Mouse (Mus musculus) ovary, postnatal 10 days (tissue): ENCODE data around the gene Naa35.

Source experiments
- DNase-seq: peaks from one replicate; pipeline ENCODE4 v3.0.0; 2022; ENCODE audit warnings: low spot score

Gene Naa35

DNA sequence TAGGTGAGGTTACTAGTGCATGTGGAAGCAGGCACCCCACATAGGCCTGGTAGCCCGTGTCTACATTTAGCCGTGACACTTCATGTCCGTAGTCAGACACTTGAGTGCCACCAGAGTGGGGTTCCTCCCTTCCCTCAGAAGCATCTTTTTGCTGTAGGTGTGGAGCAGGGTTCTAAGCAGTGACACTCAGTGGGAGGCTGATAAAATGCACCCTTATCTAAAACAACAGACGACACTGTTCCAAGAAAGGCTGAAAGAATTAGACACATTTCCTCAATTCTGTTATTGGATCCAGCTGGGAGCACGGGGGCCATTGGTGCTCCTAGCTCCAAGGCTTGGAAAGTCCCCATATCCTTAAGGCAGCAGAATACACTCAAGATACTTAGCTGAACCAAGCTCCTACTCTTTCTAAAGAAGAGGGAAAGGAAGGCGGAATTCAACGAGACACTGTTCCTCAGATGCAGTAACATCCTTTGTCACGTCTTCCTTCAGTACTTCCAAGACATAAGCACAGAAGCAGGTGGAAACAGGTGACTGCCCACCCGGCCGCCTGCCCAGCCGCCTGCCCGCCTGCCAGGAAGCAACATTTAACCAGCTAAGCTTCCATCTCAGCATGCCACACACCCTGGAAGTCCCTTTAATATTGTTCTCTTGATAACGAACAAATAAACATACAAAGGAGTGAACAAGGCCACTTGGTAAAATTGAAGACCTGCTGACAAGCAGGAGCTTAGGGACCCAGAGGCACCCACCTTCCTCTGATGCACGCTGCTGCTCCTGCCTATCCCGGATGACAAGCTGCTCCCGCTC, 54.5 kb downstream of the Naa35 start:
- DNase-seq = no peak

DNA sequence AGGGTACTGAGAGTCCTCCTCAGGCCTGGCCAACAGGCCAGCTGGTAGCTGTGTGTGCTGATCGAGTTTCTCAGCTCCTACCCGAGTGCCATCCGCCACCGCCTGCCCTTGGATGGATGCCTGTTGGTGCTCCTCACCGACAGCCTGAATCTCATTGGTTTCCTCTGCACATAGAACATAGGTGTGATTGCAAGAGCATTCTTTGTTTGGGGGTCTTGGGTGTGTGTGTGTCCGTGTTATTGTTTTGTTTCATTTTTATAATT, 55.0 kb downstream of the Naa35 start:
- DNase-seq = no peak

DNA sequence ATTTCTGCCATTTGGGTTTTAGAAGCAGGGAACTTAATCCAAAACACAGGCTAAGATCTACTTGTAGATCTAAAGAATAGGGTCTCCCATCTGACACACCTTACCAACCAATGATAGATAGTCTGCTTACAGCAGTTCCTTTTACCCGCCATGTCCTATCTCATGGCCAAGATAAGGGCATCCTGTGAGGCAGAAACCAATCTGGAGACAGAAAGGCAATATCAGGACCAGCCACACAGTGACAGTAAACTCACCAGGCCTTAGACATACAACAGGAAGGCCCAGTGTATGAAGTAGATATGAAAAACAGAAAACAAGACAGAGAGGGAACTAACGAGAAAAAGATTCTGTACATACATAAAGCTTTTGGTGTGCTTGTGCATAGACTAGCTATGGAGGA, 57.8 kb downstream of the Naa35 start:
- no peak for DNase-seq

DNA sequence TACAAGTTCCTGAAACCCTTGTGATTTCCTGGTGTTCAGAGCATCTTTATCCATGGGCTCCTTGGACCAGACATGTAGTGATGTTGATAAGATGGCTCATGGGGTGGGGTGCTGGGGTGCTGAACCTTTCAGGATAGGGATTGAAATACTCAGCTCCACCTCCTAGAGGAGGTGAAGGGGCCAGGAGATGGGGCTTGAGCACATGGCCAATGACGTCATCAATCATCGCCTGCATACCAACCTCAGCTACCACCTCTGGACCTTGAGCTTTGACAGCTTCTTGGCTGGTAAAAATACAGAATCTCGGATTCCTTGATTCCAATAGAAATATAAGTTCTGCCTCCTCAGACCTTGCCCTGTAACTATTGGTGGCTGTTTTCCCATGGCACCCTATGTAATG, 60.4 kb downstream of the Naa35 start:
- no peak for DNase-seq

DNA sequence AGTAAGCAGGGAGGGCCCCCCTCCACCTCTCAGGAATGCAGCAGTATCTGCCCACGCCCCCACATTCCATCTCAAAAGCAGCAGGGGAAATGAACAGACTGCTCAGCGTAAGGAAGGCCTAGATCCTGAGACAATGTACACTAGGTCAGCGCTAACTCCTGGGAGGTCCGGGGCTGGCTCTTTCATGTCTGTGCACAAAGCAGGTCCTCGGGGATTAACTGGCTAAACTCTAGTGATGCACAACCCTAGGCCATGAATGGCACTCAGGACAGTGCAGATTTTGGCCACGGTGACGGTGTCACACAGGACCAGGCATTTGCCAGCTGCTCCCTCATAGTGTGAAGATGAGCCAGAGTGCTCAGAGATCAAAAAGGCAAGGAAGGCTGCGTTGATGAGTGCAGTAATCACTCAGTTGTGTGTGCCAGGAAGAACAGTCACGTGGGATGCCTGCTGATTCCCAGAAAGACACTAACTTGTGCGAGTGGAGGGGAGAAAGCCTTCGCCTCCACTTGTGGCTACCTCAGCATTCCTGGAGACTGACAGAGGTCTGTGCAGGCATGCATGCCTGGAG, 61.7 kb downstream of the Naa35 start:
- no peak for DNase-seq

DNA sequence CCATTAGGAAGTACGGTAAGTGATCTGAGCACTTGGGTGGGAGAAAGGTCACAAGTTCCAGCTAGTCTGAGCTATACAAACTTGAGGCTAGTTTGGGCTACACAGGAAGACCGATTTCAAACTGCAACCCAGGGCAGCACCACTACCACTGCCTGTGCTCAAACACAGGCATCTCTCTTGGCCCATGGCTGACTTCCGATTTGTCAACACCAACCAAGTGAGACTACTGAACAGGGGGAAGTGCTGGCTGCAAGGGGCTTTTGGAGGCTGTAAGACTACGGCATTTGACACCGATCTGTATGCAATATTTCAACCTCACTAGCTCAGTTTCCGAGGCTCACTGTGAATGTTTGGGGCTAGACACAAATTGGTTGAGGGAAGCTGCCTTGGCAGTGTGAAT, 62.4 kb downstream of the Naa35 start:
- no peak for DNase-seq

DNA sequence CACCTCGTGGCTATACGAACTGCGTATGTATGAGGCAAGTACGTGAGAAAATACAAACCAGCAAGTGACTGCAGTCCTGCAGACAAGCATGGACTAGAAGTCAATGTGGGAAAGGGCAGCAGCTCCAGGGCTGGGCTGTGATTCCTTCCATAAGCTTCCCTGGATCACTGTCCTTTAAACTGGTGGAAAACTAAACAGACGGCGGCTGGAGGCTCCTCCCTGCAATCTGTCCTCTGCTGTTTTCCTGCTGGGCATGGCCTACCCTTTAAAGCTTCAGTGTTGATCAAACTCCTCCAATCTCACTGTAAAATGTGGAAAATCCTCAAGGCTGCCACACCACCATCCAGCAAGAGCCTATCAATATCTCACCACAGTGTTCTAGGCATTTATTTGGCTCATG, 63.5 kb downstream of the Naa35 start:
- DNase-seq = no peak

DNA sequence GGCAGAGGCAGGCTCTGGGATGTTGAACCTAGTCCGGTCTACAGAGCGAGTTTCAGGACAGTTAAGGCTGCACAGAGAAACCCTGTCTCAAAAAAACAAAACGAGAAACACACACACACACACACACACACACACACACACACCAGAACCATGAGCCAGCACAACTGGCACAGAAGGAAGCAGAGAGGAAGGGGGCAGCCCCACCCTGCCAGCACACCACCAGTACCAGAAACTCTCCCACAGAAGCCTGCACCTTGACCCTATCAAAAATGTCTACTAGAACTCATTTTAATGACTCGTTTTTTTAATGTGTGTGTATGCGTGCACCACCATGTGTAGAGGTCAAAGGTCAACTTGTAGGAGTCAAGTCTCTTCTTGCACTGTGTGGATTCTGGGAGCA, 64.7 kb downstream of the Naa35 start:
- DNase-seq = no peak

DNA sequence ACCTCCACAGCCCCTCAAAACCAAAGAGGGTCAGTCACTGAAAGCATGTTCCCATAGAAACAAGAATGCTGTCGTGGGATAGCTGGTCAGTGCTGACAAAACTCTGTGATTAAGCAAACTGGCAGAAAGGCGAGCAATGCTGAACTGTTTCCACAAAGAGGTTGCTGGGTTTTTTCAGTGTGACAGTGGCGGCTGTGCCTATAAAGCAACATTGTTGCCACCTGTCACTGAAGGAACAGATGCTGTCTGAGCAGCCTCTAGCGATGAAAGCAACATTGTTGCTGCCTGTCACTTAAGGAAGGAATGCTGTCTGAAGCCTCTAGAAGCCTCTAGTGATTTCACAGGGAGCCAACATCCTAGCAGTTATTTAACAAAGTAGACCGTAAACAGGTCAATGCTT, 67.6 kb downstream of the Naa35 start:
- no peak for DNase-seq

DNA sequence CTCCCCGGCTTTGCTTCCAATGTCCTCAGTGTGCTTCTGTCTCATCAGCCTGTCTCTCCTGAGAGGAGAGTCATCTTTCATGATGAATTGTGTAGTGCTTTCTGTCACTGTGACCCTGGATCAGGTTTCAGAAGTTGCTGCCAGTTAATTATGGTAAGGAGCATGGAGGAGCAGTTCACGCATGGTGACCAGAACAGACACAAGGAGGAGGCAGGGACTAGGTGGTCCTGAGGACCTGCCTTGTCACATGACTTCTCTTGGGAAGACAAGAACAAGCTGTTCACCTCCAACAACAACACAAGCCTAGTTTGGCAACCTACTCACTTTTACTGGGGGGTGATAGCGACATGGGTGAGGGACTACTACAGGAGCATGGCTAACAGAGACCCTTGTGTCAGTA, 68.1 kb downstream of the Naa35 start:
- no peak for DNase-seq

DNA sequence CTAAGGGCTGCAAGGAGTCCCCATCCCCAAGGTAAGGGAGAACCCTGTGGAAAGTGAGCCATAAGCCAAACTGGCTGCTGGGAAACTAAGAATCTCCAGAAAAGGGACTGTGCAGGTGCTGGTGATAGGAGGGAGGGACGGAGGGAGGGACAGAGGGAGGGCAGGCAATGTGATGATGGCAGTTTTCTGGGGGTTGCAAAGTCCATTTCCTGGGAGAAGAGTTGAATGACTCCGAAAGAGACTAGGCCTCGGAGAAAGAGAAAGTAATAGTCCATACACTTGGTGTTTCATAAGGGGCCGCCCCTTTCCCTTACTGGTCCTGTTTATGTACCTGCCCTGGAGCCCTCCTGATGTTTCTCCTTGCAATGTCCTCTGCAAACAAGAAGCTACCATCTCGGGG, 69.4 kb downstream of the Naa35 start:
- no peak for DNase-seq

DNA sequence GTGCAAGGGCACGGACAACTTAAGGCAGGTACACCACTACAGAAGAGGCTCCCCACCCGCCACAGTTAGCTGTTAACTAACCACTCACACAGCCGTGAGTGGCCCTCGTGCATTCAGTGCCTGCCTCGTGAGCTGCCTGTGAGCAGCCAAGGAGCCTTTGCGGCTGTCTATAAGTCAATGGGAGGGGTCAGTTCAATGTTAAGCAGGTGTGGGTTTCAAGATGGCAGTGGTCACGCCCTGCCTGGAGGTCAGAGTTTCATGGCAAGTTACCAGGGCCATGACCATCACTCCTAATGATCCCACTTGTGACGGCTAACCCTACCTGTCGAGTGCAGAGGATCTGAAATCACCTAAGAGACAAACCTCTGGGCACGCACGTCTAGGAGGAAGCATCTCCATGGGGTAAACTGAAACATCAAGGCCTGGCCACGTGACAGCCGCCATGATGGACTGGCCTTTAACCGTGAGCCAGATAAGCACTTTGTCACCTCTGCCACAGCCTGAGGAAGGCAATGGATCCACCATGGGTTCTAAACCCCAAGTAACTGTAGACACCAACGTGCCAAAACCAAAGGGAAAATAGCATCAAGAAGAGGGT, 70.8 kb downstream of the Naa35 start:
- no peak for DNase-seq

DNA sequence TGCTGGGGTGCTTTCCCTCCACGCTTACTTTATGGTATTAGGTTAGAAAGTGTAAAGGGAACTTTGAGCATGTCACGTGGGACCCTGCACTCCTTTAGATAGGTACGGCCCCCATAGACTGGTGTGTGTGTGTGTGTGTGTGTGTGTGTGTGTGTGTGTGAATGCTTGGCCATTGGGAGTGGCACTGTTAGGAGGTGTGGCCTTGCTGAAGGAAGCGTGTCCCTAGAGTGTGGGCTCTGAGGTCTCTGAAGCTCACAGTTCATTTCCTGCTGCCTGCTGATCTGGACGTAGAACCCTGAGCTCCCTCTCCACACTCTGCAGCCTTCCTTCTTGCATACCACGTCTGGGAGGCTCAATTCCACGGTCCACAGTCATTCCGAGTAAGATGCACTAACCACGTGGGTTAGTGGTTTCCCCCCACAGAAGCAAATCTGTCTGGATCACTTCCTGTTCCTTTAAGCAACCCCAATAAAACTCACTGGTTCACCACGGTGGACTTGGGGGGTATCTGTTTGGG, 71.3 kb downstream of the Naa35 start:
- DNase-seq = no peak

DNA sequence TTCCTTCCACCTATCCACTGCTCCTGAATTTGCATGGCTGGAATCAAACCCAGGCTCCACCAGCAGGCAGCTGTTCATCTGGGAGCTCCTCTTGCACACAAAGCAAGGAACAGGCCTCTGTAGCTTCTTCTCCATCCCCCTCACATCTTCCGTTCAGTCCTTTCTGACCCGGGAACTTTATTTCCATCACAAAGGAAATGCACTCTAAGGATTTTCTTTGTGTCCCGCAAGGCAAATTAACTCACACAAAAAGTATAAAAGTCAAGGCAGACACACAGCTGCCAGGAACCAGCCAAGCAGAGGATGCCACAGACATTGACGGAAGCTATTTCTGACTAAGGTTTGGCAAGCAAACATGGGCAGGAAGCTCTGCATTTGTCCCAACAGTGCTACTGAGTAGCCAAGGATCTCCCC, 71.9 kb downstream of the Naa35 start:
- no peak for DNase-seq

DNA sequence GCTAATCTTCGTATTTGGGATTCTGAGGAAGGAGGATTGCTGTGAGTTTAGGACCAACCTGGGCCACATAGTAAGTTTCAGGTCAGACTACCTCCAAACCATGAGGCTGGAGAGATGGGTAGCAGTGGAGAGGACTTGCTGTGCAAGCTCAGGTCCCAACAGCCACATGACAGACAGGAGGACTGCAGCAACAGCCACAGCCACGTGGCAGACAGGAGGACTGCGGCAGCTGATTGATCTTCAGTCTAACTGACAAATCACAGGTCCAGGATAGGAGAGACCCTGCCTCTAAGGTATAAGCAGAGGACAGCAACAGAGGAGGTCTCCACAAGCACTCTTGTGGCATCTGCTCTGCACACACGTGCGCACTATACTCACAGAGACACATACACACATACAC, 72.7 kb downstream of the Naa35 start:
- no peak for DNase-seq

DNA sequence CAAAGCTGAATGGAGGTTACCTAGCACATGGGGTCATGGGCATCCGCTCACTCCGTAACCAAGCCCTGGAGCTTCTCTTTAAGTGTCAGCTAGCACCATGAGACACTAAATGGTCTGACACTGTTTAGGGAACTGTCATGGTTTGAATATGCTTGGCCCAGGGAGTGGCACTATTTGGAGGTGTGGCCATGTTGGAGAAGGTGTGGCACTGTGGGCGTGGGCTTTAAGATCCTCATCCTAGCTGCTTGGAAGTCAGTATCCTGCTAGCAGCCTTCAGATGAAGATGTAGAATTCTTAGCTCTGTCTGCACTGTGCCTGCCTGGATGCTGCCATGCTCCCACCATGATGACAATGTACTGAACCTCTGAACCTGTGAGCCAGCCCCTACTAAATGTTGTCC, 75.3 kb downstream of the Naa35 start:
- no peak for DNase-seq

DNA sequence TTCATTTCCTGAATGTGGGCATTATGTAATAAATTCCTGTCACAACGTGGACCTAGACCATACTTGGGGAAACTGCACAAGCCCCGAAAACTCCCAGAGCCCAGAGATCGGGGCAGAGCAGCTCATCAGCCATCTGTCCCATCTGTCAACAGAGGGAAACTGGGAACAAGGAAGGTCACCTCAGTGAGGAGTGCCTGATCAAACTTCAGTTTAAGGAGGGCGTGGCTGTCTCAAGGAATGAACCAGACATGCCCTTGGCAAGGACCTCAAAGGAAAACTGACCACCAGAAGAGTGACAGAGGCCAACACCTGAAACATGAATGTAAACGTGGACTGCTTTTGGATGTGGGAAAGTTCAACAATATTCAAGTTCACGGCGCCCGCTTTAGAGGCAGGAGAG, 76.3 kb downstream of the Naa35 start:
- DNase-seq = no peak

DNA sequence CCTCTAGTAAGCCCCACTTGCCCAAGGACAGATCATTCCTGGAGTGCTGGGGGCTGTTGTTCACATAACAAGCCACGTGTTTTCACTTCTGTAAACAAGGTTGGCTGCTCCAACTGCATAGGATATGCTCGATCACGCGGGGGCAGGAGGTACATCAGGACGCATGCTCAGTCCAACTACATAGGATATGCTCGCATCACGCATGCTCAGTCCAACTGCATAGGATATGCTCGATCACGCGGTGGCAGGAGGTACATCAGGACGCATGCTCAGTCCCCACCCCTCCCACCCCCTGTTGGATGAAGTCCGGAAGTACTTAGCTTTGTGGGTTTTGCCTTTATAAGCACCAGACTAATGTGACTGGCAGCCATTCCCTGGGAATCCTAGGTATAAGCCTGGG, 76.9 kb downstream of the Naa35 start:
- no peak for DNase-seq

DNA sequence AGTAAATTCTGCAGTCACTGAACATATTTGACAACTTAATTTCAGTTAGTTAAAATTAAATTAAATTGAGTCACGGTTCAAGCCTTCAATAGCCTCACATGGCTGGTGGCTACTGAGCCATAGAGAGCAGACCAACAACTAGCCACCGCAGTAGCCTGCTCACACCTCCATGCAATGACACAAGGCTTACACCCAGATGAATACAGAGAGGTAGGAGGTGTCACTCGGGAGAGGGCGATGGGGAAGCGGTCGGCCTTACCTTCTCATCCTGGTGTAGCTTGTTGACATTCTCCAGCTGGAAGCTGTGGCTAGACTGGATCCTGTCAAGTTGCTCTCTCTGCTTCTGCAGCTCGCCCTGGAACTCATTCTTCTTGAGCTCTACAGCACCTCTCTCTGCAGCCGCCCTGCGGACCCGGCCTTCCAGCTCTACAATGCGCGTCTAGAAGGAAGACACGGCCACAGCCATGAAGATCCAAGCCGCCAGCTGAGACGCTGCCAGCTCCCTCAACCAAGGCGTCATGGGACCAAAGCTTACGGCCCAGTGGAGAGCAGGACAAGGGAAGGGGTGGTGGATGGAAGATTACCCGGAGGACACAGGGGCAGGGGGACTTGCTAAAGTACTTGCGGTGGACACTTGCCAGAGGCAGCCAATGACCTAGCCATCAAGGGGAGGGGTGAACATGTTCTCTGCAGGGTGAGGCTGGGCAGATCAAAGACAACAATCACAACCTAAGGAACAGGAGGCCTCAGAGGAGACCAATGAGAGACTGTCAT, 79.1 kb downstream of the Naa35 start:
- no peak for DNase-seq

DNA sequence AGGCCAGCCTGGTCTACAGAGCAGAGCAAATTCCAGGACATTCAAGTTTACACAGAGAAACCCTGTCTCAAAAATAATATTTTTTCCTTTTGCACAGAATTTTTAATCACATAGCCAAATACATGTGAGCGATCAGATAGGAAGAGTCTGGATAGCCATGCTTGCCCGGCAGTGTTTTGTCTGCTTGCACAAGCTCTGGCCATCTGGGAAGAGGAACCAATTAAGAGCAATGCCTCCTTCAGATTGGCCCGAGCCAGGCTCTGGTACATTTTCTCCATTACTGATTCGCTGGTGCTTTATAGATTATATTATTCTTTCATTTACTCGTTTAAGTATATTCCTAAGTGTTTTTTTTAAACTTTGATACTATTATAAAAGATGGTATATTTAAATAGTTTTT, 82.7 kb downstream of the Naa35 start:
- no peak for DNase-seq

DNA sequence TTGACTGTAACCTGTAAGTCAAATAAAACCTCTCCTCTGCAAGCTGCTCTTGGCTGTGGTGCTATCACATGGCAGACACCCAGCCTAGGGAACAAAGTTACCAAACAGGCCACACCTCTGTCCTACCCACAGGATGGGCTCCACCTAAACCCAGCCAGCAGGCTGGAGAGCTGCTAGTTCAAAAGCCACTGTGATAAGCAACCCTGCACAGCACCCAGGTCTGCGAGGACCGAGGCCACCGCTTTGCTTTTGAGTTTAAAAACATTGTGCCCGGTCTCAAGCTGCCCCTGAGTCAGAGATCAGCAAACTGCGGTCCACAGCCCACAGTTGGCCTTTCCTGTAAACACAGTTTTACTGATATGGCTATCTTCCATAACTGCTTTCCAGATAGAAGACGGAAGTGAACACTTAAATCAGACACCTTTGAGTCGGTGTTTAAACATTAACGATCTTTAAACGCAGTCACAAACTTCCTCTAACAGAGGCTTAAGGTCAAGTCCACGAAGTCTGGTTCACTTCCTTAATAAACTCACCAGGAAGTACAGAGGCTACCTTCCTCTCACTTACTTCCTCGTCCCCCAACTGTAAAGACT, 83.5 kb downstream of the Naa35 start:
- DNase-seq = no peak

DNA sequence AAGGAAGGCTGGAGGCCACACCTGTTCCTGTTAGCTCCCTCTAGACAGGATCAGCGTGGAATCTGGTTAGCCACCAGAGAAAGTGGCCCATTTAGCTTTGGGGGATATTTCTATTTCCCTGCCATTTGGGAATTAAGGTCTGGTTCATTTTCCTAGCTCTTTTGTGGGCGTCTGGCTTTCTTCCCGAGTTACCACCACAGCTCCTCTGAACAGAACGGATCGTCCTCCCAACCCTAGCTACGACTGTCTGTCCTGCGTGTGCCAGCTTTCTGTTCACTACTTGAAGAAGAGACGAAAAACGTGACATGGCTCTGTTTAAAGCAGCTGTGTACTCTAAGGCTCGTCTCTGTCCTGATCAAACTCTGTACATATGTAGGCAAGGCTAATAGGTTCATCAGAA, 84.9 kb downstream of the Naa35 start:
- DNase-seq = no peak

DNA sequence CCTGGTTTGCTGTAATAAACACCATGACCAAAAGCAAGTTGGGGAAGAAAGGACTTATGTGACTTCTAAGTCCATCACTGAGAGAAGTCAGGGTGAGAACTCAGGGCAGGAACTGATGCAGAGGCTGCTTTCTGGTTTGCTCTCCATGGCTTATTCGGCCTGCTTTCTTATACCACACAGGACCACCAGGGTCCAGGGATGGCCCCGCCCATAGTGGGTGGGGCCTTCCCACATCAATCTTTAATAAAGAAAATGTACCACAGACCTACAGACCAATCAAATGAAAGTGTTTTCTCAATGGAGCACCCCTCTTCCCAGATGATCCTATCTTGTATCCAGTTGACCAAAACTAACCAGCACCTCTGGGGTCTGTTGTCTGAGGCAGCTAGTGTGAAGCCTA, 86.5 kb downstream of the Naa35 start:
- no peak for DNase-seq
